Mouse (Mus musculus) mesoderm, embryonic 11.5 days (tissue): ENCODE measurements around the gene Specc1l.

Experiments used
- DNase-seq: peaks from one replicate; pipeline ENCODE4 v3.0.0-alpha.2; 2012; ENCODE audit warnings: low read depth, low spot score

The Specc1l gene

DNA sequence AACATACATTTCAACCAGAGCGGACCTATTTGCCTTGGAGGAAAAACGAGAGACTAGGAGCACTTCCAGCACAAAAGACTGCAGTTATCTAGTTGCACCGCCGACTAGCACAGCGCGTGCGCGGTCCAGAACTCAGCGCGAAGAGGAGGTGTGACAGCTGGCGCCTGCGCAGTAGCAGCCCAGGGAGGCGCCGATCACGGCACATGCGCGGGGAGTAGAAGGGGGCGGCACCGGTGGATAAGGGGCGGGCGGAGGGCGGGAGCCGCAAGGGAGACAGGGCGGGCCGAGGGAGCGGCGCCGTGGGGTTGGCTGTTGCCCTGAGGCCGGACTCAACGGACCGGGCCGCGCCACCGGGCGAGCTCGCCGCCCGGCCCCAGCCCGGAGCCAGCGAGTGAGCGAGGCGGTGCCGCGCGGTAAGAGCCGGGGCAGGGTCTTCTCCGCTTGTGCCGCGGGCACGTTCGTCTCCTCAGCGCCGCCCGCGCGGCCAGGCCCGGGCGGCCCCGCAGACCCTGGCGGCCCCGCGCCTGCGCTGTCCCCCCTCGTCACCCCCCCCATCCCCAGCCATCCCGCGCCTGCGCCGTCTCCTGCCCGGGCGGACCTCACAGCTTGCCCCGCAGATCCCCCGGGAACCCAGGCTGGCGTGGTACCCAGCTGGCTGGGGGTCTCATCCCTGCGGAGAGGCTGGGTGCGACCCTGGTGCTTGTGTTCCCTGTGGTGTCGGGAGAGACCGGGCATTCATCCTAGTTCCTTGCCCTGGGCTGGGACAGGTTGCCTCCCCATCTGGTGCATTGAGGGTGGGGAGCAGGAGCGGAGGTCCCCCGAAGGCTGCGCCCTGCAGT is at the start of gene Specc1l:
Specc1l (plus strand) TSS at position 267 of the 839 bp plus-strand sequence.
- peak; percentile 97 for DNase-seq

DNA sequence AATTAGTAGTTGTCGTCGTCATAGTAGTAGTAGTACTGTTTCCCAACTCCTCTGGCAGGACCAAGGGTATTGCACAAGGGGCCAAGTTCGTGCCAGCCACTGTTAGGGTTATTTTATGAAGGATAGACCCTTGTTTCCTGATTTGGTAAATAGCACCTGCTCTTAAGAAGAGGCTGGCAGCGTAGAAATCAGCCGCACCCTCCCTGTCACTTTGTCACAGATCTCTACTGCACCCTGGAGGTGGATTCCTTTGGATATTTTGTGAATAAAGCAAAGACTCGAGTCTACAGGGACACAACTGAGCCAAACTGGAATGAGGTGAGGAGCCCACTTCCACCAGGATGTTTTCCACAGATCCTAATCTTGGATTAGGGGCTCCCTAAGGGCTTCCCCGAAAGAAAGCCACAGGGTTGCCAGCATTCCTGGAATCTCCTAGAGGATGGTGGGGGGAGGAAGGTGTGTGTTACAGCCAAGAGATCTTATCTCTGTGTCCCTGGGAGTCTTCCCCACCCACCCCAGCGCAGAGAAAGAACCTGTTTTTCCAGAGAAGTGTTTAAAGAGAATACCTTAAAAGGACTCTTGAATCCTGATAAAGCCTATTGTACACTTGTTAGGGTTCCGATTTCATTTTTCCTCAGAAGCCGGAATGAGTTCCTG is 45.9 kb upstream of the Specc1l start:
- DNase-seq: no peak

DNA sequence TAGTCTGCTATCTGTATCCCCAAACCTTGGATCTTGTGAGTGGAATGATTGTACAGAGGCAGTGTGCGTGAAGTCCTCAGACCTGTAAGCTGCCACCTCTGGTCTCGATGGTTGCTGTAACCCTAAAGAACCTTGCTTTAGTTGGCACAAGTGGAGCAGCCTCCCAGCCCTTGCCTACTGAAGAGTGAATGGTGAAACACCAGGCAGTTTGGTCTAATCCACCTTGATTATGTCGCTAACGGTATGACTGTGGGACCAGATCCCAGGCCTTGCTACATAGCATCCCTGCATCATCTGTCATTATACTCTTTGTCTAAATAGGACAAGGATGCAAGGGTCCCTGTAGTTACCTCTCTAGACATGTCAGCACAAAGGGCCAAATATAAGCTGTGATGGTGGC is 45.3 kb upstream of the Specc1l start:
- no peak for DNase-seq

DNA sequence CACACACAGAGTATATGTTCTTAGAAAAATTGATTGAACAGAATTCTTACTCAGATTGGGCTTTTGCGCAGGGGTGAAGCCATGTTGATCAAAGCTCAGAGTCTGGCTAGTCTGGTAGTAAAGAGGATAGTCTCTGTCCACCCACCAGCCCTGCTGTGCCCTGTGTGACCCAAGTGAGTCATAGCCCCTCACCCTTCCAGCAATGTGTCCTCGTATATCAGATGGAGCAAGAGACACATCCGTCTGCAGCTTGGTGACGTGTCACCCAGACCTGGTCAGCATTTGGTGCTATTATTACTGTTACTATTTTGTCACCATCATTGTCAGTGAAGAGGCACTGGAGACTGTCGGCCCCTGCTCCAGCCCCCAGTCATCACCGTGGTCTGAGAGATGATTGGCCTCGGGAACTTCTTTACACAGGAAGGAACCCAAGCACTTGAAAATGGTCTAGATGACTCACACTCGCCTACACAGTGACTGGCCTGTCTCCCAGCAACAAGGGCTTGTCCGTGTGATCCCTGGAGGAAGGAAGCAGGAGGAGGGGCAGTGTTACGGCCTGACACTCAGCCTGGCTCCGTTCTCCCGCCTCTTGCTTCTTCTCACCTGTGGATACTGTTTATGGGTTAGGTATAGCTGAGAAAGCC is 41.5 kb upstream of the Specc1l start:
- DNase-seq: no peak

DNA sequence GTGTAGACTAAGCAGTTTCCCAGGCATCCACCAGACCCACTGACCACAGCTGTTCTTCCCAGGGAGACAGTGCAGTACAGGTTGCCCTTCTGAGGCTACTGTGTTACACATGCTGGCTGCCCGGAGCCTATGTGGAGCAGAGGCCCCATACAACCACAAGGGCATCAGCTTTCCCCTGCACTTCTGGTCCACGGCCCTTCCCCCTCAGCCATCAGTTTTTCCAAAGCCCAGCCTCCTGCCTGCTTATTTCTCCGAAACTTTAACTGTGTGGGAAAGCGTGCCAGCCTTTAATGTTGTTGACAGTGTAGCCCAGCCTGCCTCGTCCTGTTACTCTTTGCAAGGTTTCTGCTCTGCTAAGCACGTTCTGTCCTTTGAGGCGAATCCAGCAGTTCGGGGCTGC is 38.8 kb upstream of the Specc1l start:
- no peak for DNase-seq

DNA sequence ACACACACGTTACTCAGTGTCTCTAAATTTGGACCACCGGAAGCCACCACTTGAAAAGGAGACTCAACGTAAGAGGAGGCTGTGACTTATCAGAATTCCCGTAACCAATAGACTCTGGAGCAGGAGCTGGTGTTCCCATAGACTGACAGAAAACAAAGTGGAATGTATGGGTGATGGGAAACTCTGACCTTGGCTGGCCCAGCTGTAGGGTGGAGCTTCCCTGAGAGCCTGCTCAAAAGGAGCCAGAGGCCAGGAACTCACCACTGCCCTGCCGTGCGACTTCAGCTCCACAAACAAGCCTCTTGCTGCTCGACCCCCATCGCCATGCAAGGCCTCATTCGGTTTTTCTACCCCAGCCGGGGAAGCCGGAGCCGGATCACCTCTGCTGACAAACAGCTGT is 38.2 kb upstream of the Specc1l start:
- DNase-seq: no peak

DNA sequence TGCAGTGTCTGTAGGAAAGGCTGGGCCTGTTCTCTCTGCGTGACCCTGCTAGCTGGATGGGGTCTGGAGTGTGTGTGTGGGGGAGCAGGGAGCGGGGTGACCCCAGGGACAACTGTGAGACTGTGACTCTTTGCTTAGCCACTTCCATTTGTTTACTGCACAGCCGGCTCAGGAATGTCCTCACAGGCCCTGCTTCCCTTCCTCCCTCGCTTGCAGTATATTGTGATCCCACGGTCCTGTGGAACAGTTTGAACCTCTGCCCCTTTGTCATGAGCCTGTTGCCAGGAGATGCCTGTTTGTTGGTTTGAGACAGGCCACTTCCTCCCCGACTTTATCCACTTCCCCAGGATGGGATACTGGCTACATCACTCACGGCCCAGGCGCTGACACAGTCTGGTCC is 35.4 kb upstream of the Specc1l start:
- no peak for DNase-seq

DNA sequence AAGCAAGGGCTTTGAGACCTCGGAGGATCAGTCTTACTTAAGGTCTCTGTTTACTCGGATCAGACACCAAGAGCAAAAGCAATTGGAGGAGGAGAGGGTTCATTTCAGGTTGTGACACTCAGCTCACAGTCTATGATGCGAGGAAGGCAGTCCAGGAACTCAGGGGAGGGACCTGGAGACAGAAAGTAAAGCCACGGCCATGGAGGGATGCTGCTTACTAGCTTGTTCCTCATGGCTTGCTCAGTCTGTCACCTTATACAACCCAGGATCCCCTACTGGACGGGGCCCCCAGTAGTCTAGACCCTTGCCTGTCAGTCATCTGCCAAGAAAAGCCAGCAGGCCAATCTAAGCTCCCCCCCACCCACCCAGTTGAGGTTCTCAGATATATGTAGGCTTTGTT is 33.0 kb upstream of the Specc1l start:
- DNase-seq: no peak

DNA sequence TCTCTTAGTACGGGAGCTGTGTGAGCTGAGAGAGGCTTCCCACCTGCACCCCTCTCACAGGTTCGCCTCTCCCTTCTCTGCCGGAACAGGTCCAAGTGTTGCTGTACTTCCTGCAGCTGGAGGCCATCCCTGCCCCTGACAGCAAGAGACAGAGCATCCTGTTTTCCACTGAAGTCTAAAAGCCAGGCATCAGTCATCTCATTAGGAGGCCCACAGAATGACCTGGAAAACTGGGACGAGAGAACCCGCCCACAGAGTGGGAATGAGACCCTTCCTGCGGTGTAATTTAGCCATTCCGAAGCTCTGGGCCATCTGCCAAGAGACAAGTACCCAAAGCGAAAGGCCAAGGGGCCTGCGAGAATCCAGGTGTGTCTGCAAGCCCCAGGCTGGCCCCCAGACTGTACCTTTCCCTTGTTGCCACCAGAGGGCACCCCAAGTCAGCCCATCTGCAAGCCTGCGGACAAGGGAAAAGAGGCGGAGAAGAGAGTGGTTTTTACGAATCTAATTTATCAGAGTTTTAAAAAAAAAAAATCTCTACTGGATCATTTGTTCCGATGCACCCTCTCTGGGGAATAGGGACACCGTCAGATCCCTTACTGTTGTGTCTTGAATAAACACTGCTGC is 29.6 kb upstream of the Specc1l start:
- peak; percentile 75 for DNase-seq

DNA sequence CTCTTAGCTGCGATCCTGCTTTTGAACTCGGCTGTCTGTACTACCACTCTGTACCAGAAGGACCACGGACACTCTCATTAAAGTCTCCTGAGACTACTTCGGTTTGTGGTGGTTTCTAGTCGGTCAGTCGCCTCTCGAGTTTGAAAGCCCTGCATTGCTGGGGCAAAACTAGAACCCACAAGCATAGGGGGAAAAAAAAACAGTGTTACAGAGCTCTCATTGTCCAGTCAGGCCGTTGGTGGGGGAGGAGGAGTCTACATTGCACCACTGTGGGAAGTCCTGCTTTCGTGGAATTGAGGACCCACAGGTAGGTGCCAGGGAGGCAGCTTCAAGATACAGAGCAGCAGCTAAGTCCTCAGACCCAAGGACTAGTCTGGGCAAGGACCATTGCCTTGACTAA is 27.0 kb upstream of the Specc1l start:
- no peak for DNase-seq

DNA sequence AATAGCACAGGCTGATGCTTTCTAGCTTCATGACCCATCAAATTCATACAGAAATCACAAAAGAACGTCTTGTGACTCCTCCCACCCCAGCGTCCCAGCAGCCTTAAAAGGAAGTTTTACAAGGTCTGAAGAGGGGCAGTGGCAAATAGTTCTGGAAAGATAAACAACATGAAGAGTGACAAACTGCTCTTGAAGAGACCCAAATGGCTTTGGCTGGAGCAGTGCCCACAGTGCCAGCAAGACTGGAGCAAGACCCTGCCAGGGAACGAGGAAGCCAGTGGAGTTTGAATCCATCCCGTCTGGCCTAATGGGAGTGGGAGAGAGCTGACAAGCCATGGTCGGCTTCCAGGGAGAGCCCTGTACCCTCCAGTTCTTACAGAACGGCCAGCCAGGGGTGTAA is 25.3 kb upstream of the Specc1l start:
- no peak for DNase-seq

DNA sequence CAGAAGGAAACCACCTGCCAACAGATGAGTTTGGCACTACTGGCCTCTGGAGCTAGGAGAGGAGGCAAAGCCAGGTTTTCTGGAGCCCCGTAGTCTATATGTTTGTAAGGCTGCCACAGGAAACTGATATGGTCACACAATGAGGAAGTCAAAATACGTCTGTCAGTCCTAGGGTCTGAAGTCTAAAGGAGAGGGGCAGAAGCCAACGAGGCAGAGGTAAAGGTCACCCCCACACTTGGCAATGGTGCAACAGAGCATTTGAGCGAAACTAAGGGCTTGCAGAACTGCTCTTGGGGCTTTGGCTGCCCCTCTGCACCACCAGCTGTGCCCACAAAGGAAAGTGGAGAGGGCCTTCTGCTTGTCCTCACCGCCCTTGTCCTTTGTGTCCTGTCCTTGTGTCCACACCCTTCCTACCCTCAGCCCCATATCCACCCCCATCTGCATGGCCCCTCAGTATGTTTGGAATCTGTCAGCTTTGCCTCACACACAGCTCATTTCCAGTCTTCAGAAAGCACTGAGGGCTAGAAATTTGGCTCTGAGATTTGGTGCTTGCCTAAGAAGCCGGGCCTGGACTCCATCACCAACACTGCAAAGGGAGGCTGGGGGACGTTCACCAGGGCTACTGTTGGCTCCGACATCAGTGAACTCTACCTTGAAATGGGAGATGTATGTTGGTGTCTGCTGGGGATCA is 24.4 kb upstream of the Specc1l start:
- no peak for DNase-seq

DNA sequence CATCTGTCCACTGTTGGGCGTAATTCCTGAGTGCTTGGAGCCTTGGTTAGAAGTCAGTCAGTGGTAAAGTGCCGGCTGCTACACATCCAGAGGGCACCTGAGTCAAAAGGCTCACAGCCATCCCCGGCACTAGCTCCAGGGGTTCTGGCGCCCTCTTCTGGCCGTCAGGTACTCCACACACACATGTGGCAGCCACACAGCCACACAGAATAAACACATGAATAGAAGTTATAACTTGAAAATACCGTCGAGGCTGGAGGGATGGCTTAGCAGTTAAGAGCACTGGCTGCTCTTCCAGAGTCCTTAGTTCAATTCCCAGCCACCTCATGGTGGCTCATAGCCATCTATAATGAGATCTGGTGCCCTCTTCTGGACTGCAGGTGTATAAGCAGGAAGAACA is 20.2 kb upstream of the Specc1l start:
- no peak for DNase-seq

DNA sequence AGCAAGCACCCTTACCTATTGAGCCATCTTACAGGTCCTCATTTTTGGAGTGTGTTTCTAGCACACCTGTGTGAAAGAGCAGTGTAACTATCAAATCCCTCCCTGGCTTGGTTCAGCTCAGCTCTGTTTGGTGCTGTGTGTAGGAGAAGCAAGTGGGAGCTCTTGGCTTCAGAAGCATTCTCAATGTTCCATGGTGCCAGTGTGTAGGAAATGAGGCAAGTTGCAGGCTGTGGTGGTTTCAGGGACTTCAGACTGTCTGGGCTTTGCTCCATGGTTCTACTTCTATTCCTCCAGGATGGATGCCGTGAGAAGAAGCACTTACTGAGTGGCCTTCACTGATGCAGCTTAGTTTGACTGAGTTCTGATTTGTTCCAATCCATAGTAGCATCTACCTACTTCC is 14.1 kb upstream of the Specc1l start:
- no peak for DNase-seq

DNA sequence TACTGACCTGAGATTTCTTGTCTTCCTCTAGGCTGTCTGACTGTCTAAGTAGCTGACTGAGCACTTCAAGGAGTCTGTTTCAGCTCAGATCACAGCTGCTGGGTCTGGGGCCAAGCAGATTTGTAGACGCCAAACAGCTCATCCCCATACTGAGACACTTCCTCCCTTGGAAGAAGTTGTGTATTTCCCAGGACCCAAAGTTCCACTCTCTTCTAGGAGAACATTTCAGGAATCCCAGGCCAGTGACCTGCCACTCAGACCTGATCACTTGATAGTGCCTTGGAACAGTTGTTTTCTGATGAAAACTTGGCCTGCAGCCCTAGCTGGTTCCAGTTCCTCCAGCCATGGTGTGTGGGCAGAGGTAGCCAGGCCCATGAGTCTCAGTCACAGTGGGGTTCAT is 11.1 kb upstream of the Specc1l start:
- no peak for DNase-seq

DNA sequence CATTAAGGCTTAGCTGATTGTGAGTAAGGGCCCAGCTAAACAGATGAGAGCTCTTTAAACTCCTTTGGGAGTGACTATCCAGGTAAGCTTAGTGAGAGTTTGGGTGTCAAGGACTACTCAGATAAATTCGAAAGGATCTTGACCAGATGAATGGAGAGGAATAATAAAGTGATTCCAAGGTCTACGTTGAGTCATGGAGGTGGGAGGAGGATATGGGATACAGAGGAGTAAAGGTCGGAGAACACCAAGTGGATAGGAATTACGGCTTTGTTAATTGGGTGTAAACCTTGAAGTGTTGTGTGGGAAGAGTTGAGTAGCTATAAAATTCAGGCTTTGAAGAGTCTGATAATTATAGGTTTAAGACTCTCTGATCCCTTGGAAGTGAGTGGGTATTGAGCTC is 5.7 kb upstream of the Specc1l start:
- no peak for DNase-seq

DNA sequence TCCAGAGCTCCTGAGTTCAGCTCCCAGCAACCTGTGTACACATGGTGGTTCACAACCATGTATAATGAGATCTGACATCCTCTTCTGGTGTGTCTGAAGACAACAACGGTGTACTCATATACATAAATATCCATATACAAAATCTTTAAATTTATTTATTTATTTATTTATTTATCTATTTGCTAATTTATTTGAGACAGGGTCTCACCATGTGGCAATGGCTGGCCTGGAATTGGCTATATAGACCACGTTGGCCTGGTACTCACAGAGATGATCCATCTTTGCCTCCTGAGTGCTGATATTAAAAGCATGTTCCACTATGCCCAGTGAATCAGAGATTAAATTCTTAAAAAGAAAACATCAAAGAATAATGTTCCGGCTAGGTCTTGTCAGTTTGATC is 1.0 kb upstream of the Specc1l start:
- no peak for DNase-seq

DNA sequence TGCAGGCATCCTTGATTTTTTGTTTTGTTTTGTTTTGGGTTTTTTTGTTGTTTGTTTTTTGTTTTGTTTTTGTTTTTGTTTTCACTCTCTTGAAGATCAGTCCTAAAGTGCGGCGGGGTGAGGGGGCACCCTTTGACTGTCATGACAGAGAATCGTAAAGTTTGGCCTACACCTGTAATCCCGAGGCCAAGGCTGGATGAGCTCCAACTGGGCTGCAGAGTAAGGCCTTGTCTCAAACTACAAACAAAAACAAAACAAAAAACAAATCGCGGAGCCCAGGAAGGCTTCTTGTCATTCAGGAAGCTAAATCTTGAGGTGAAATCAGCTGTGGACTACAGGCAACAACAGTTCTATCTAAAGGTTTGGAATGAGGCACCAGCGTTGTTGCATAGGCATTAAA is 1.1 kb downstream of the Specc1l start:
- no peak for DNase-seq

DNA sequence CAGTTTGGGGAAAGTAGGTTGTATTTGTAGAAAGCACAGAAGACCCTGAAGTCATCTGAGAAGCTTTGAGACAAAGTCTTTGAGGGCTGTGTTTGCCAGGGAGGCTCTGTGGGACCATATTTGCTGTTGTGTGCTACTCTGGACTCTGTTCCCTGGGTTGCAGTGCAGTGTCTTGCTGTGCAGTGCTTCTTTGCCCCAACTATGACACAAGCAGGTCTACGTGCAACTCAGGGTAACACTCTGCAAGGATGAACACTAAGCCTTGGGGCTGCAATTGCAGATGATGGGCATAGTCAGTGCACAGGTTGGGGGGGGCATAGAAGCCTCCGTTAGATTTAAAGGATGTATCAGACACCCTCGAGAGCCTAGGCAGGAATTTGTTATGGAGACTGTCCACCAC is 8.8 kb downstream of the Specc1l start:
- DNase-seq: no peak

DNA sequence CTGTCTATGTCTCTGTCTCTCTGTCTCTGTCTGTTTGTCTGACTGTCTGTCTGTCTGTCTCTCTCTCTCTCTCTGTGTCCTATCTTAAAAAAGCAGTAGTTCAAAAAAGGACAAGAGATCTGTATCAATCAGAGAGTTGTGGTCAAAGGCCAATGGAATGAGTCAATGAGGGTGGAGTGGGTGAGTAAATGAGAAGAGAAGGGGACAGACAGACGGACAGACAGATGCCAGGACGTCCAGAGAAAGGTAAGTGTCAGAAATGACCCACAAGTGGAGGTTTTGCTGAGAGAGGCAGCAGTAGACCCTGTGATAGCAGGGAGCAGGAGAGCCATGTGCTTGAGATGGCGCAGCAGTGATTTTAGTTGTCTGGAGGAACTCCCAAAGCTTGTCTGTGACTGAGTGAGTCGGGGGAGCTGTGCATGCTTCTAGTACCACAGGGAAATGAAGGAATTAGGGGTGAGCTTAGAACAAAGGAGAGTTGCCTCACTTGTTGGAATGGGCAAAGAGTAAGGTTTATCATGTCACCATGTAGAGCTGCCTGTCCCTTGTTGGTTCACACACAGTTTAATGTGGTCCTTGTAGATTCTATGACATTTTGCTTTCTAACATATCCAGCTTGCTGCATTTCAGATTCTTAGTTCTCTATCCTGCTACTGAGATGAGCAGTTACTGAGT is 10.2 kb downstream of the Specc1l start:
- no peak for DNase-seq

DNA sequence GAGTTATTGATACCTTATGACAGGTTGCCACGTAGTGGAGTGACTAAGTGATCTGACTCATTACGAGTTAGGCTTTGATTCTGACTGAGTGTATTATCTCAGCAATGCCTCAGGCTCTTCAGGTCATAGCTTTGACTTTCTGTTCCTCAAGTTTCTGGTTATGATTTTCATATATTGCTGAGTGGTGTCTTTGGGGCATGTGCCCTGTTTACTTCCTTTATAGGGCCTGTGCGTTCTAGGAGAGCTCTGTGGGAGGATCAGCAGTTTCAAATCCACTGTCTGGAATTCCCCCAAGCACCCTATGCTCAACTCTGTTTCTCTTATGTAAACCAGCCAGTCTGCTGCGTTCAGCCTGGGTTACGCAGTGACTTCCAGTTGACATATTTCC is 10.7 kb downstream of the Specc1l start:
- no peak for DNase-seq
